Mouse (Mus musculus) testis, postnatal 14 days (tissue): ENCODE measurements at regions not wholly inside any gene's neighbourhood (a gene's known extent, or its start where the extent isn't known, plus 50 kb on each side); places are given as distances from the start of the nearest gene placed in this dataset.

Experiments
- DNase-seq: peaks from one replicate; pipeline ENCODE4 v3.0.0; 2021; ENCODE audit warnings: low spot score

- DNase-seq: no peak
Measured at GRCm38 (mm10) chr3:40167970-40168626, 363.0 kb upstream of the Intu start.

- DNase-seq: no peak
Measured at GRCm38 (mm10) chr3:40169590-40169989, 361.5 kb upstream of the Intu start.

- DNase-seq: no peak
Measured at GRCm38 (mm10) chr3:40179726-40180317, 351.3 kb upstream of the Intu start.

- no peak for DNase-seq
Measured at GRCm38 (mm10) chr3:40185597-40186320, 345.3 kb upstream of the Intu start.

GRCm38 (mm10) chr3:40189529-40189928, 341.6 kb upstream of the Intu start:
- DNase-seq: no peak

GRCm38 (mm10) chr3:40190024-40190423, 341.1 kb upstream of the Intu start:
- no peak for DNase-seq

GRCm38 (mm10) chr3:40200174-40200573, 330.9 kb upstream of the Intu start:
- no peak for DNase-seq

GRCm38 (mm10) chr3:40206326-40206725, 324.8 kb upstream of the Intu start:
- DNase-seq: no peak

- DNase-seq: no peak
Measured at GRCm38 (mm10) chr3:40211793-40212192, 319.3 kb upstream of the Intu start.

GRCm38 (mm10) chr3:40226772-40227171, 304.3 kb upstream of the Intu start:
- no peak for DNase-seq

GRCm38 (mm10) chr3:40243499-40244101, 287.5 kb upstream of the Intu start:
- no peak for DNase-seq

- DNase-seq: no peak
Measured at GRCm38 (mm10) chr3:40254376-40254775, 276.7 kb upstream of the Intu start.

- DNase-seq: no peak
Measured at GRCm38 (mm10) chr3:40262536-40262935, 268.6 kb upstream of the Intu start.

GRCm38 (mm10) chr3:40267514-40267913, 263.6 kb upstream of the Intu start:
- DNase-seq: no peak

GRCm38 (mm10) chr3:40282926-40283325, 248.2 kb upstream of the Intu start:
- no peak for DNase-seq

- no peak for DNase-seq
Measured at GRCm38 (mm10) chr3:40286959-40287710, 244.0 kb upstream of the Intu start.

- no peak for DNase-seq
Measured at GRCm38 (mm10) chr3:40297120-40297519, 234.0 kb upstream of the Intu start.

- DNase-seq: no peak
Measured at GRCm38 (mm10) chr3:40320319-40320718, 210.8 kb upstream of the Intu start.

GRCm38 (mm10) chr3:40325872-40326803, 204.9 kb upstream of the Intu start:
- no peak for DNase-seq

- DNase-seq: no peak
Measured at GRCm38 (mm10) chr3:40339492-40340030, 191.5 kb upstream of the Intu start.

- DNase-seq: no peak
Measured at GRCm38 (mm10) chr3:40355103-40355502, 176.0 kb upstream of the Intu start.
